Comparison of ENCODE assay signal across 28 mouse cellular contexts in the genomic region with DNA sequence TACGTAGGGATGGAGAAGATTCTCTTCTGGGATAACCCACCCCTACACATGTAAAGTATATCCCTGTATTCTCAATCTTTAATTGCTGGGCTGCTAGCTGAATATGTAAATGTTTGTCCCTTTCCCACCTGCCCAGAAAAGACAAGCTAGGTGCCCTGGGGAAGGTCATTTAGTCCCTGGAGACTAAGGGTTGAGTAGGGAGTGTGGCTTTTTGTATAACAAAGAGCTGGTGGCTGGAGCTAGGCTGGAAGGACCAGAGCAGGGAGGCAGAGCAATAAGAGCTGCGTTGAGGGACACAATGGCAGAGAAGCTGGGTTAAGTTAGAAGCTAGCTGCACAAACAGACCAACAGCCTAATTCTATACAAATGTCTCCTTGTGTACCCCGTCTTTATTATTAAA. TPM values are rescaled to one million over a fixed set of nuclear protein-coding genes. Genes with fewer than 3 reads are reported as not detected.
"Had no signal": no experiment of that assay in that cellular context is flagged by ENCODE, and none has a peak within 500 bp of the region (broad histone marks: within the 10 kb centered on the region; RNA-seq: fewer than 3 reads in every experiment).

No protein-coding gene starts in this region.

- H3K9ac ChIP-seq: kidney, embryonic 15.5 days; limb, embryonic 15.5 days; liver, embryonic 15.5 days; lung, embryonic 15.5 days; midbrain, embryonic 13.5 days; neural tube, embryonic 13.5 days; stomach, embryonic 15.5 days had no signal

- H3K27me3 ChIP-seq: kidney, embryonic 15.5 days; limb, embryonic 15.5 days; liver, embryonic 15.5 days; lung, embryonic 15.5 days; megakaryocyte, embryonic 14.5 days; midbrain, embryonic 13.5 days; neural tube, embryonic 13.5 days; stomach, embryonic 15.5 days had no signal

- H3K36me3 ChIP-seq: kidney, embryonic 15.5 days; limb, embryonic 15.5 days; liver, embryonic 15.5 days; lung, embryonic 15.5 days; midbrain, embryonic 10.5 days; midbrain, embryonic 13.5 days; neural tube, embryonic 13.5 days; stomach, embryonic 15.5 days had no signal

- H3K4me2 ChIP-seq: kidney, embryonic 15.5 days; limb, embryonic 15.5 days; liver, embryonic 11.5 days; liver, embryonic 15.5 days; lung, embryonic 15.5 days; midbrain, embryonic 13.5 days; neural tube, embryonic 13.5 days; stomach, embryonic 15.5 days had no signal

- ATAC-seq: intestine, postnatal 0 days; midbrain, embryonic 13.5 days; midbrain, embryonic 16.5 days had no signal

- H3K4me3 ChIP-seq: kidney, embryonic 15.5 days; limb, embryonic 15.5 days; liver, embryonic 15.5 days; lung, embryonic 15.5 days; megakaryocyte, embryonic 14.5 days; midbrain, embryonic 10.5 days; midbrain, embryonic 13.5 days; myocyte; neural tube, embryonic 13.5 days; stomach, embryonic 15.5 days had no signal

- H3K27ac ChIP-seq: kidney, embryonic 15.5 days; limb, embryonic 15.5 days; liver, embryonic 15.5 days; lung, embryonic 15.5 days; midbrain, embryonic 10.5 days; midbrain, embryonic 13.5 days; neural tube, embryonic 13.5 days; stomach, embryonic 15.5 days had no signal

- H3K4me1 ChIP-seq: limb, embryonic 15.5 days; liver, embryonic 15.5 days; lung, embryonic 15.5 days; midbrain, embryonic 10.5 days; midbrain, embryonic 13.5 days; neural tube, embryonic 13.5 days; stomach, embryonic 15.5 days had no signal

- DNase-seq: kidney, adult 8-10 months; kidney, postnatal 10 days; kidney, postnatal 36 days; lung, adult 18-20 months; lung, postnatal 10 days; lung, postnatal 36 days; retina, postnatal 1 day; right cerebral cortex, postnatal 25 days; spleen, adult 18-20 months; thymus, postnatal 25 days had no signal

- H3K9me3 ChIP-seq: kidney, embryonic 15.5 days; limb, embryonic 15.5 days; liver, embryonic 15.5 days; lung, embryonic 15.5 days; megakaryocyte, embryonic 14.5 days; midbrain, embryonic 10.5 days; midbrain, embryonic 13.5 days; neural tube, embryonic 13.5 days; stomach, embryonic 15.5 days had no signal

RNA-seq across cellular contexts. Expression of a gene that starts 21.2 kb away (rescaled TPM):
- total RNA-seq: monocyte, adult 5-6 weeks; neutrophil, adult 5-6 weeks had no signal

RNA-seq across cellular contexts. Expression of a gene that starts 58.6 kb away (rescaled TPM):
- total RNA-seq: layer of hippocampus, postnatal 14 days; left cerebral cortex, postnatal 10 days; left cerebral cortex, postnatal 36 days had no signal
- polyA plus RNA-seq: midbrain, embryonic 10.5 days; midbrain, embryonic 13.5 days; midbrain, embryonic 16.5 days; myocyte; neural tube, embryonic 13.5 days had no signal
